8 mouse cellular contexts compared by ENCODE assay signal in the genomic region with DNA sequence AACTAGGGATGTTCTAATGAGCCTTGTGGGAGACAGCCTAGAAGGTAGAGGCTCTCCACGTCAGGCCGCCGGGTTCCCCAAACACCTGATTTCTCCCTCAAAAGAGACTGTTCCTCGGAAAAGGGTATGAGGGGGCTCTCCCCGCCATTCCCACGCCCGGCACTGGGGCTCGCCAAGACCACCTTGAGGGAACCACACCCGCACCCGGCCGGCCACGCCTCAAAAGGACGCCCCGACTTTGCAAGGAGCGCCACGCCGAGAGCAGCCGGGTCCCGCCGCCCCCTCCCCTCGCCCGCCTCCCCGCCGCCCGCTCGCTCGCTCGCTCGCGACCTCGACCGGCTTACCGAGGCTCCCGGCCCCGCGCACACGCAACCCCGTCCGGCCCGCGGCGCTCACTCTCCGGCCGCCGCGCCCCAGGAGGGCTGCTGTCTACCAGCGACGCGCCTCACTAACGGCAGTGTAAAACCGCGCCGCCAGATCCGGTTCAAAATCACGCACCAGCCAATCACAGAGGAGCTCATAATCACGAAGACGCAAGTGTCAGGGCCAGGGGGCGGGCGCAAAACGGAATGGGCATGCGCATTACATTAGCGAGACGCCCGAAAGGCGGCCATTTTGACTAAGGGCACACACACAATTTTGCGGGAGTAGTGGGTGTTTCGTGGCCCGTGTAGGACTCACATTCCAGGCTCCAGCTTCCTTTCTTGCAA. TPM values are rescaled to one million over a fixed set of nuclear protein-coding genes. Genes with fewer than 3 reads are reported as not detected.
DNase-seq lines count a peak whose midpoint lies in the region; ATAC-seq lines count a peak whose summit lies in the region.

A gene (minus strand): TSS at position 494 of the 710 bp plus-strand sequence.

- DNase-seq in T-cell, adult 2 months (ENCODE audit: low spot score) = peak; percentile 96
- DNase-seq in cerebellum, postnatal 36 days = peak; percentile 97 to 98
- DNase-seq in frontal cortex, postnatal 36 days (ENCODE audit: low spot score in 2 of 2) = peak; percentile 95 to 98
- DNase-seq in left cerebral cortex, adult 11 months (ENCODE audit: low spot score) = peak; percentile 93
- peak; percentile 96 for DNase-seq in lung, postnatal 4 days
- DNase-seq in retina, postnatal 7 days (ENCODE audit: low read depth, low spot score) = peak; percentile 95
- DNase-seq in urinary bladder, adult 2 months (ENCODE audit: low spot score) = peak; percentile 83

- H3K9me3 ChIP-seq in hindbrain, embryonic 15.5 days = no peaks in the 10 kb centered on the region

- under 1% methylated on average over 65 of the region's 68 CpGs for whole genome bisulfite sequencing in hindbrain, embryonic 15.5 days

- no peaks in the 10 kb centered on the region for H3K27me3 ChIP-seq in hindbrain, embryonic 15.5 days

- peak; percentile 91 for ATAC-seq in hindbrain, embryonic 15.5 days (ENCODE audit: low FRiP score, low read depth)

- no peaks in the 10 kb centered on the region for H3K36me3 ChIP-seq in hindbrain, embryonic 15.5 days

- peak within 1 kb of the TSS; percentile 94 for H3K4me2 ChIP-seq in hindbrain, embryonic 15.5 days

- H3K27ac ChIP-seq in hindbrain, embryonic 15.5 days (replicated peaks) = peak within 1 kb of the TSS; percentile 49; the same call in 1 of the 2 replicates

- peak within 1 kb of the TSS; percentile 86 for H3K4me3 ChIP-seq in hindbrain, embryonic 15.5 days

- H3K9ac ChIP-seq in hindbrain, embryonic 15.5 days = peak within 1 kb of the TSS; percentile 67

- peaks cover 60% of the 10 kb centered on the region for H3K4me1 ChIP-seq in hindbrain, embryonic 15.5 days (replicated peaks)

RNA-seq across cellular contexts. Expression of the gene that starts here (rescaled TPM):
- polyA plus RNA-seq in hindbrain, embryonic 15.5 days (2015; fragmentation: Nextera tagmentation; extraction: Ambion mirVana) = 63.3 and 67.1 TPM in 2 replicates
- 5.4 and 6.1 TPM in 2 replicates for polyA plus RNA-seq in urinary bladder, adult 2 months (2012; rRNA removed)

Comparison
In these comparisons a context has a peak if more than half of its experiments do, and no peak if none do; other contexts are left out.
1. Peak in every context shown above with its lines: DNase-seq, ATAC-seq, H3K4me3 ChIP-seq and H3K27ac ChIP-seq.